Mouse (Mus musculus) fibroblast of lung, adult 2 months (primary cell): ENCODE results near the gene 2310039H08Rik.
A peak's percentile ranks its signal among the peaks of the same experiment; 100 is the strongest.

Experiments used
- DNase-seq: peaks from one replicate; pipeline ENCODE4 v3.0.0-alpha.2; 2011; ENCODE audit warnings: low read depth

Gene 2310039H08Rik

DNA sequence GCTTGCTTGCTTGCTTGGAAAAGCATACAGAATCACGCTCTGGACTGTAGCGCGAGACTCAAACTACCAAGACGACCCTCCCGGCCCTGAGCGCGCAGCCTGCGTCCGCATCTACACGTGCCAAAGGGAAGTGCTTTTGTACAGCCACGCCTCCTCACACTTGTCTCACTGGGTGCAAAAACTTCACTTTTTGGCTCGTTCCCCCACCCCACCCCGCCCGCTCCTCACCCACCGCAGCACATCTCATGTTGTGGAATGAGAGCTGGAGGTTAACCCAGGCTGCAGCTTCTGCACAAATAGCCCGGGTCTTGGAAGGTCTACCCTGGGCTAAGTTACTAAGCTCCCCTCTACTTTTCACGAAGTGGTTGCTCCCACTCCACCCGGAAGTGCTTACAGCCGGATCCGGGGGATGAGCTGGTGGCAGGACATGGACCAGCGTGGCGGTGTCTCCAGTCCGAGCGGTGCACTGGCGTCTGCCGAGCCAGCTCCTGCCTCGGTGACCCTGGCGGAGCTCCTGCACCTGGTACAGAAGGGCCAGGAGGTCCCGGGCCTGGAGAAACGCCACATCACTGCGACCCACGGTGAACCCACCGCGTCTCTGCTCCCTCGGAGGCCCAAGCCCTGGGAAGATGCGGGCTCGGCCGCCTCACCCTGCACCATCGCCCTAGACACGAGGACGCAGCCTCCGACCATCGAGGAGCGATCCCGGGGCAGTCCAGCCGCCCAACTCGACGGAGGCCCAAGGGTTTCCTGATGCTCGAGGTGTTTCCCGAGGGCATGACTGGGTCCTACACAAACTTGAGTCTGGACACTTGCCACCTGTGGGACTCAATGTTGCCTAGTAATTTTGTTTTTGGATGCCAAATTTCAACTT is at the start of gene 2310039H08Rik:
TSS of gene 2310039H08Rik (plus strand) at position 232 of the 874 bp plus-strand sequence.
- DNase-seq, result peak; percentile 65

DNA sequence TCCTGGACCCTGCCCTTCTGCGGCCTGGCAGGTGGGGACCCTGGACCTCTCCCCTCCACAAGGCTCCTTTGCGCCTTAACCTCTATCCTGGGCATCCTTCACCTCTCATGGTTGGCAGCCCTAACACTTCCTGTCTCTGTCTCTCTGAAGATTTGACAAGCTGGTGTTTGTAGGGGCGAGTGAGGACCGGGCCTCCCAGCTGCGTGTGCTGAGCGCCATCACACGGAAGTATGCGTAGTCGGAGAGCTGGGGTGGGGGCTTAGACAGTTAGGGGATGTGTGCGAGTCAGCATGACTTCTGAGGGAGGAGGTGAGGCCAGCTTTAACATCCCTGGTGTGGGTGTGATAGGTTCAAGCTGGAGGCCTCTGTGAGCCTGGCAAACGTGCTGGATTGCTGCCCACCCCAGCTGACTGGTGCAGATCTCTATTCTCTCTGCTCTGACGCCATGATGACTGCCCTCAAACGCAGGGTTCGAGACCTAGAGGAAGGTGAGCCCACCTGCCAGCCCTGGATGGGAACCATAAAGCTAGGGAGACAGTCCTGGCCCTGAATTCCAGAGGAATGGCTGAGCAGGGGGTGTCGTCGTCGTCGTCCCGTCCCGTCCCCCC is 47.9 kb upstream of the 2310039H08Rik start:
- no peak for DNase-seq

DNA sequence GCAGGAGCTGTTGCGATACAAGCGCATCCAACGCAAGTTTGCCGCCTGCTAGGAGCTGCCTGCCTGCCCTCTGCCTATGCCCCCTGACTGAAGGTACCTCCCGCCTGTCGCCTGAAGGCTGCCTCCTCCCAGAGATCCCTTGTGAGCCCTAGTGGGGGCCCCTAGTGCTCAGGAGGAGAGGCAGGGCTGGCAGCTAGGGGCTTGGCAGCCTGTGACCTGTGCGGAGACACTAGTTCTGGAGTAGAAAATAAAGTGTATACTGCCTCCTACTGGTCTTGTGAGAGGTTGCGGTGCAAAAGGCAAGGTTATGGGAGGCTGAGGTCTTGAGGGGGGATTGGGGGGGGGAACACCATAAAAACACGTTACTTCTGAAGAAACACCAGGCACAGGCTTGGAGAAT is 47.2 kb upstream of the 2310039H08Rik start:
- DNase-seq, result peak; percentile 10

DNA sequence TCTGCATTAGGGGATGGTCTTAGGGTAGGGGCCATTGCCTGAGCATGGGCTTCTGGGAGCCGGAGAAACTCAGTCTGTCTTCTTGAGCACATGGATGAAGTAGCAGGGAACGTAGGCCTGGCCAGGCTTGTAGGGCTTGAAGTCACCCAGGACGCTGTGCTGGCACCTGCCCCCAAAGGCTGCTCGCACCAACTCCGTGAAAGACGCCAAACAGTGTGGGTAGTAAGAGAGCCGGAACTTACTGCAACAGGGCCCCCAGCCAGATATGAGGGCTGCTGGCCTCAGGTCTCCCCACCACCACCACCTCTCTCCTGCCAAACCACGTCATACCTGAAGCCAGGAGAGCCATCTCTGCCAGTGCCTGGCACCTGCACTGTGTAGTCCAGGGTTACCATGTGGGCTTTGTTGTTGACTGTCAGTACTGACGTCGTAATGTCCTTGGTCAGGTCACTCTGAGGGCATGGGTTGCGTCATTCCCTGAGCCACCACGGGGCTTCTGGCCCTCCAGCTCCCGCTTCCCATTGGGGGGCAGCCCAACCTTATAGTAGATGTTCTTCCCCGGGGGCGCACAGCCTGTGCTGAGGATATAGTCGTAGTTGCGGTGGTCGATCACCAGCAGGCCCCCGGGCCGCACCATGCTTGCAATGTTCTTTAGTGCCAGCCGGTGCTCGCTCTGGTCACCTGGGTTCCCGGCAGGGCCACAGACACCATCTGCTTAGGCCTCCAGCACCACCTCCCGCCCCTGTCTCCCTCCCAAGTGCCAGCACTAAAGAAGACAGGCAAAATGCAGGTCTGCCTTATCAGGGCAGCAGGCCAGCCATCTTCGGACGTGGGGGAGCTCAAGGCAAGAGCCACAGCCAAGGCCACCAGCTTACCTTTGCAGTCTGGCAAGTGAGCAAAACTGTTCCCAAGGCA is 46.4 kb upstream of the 2310039H08Rik start:
- DNase-seq, result no peak

DNA sequence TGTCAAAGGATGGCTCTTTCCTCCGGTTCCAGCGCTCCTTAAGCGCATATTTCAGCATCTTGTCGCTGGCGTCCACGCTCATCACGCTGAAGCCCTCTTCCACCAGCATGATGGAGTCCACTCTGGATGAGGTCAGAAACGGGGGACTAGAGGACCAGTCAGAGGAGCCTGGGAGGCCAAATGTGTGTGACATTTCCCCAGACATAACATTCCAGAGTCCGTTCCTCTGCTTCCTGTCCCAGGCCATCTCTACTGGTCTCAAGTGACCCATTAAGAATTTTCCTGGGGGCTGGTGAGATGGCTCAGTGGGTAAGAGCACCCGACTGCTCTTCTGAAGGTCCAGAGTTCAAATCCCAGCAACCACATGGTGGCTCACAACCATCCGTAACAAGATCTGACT is 45.2 kb upstream of the 2310039H08Rik start:
- DNase-seq, result no peak

DNA sequence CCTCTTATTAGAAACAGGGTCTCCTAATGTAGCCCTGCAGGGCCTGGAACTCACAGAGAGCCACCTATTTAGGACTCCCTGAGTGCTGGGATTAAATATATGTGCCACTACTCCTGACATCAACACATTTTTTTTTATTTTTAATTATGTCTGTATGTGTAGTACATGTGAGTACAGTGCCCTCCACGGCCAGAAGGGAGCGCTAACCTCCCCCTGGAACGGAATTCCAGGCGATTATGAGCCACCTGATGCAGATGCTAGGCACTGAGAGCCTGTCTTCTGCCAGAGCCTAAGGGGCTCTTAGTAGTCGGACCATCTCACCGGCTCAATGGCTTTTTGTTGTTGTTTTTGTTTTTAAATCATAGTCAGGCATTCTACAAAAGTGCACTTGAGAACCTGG is 44.4 kb upstream of the 2310039H08Rik start:
- DNase-seq, result no peak

DNA sequence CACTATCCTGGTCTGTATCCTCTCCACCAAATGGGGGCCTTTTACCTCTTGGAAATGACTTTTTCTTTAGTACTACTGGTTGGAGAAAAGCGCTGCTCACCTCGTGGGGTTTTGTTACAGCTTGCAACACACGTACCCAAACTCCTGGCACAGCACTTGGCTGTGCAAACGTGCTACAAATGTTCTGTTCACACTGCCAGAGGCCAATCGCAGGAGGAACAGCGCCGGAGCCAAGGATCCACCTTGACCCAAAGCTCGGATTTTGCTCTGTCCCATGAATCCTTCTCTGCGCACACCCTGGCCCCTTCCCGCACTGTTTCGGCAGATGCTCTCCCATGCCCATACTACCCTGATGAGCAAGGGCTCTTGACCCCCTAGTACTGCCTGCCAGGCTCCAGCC is 43.9 kb upstream of the 2310039H08Rik start:
- DNase-seq, result no peak

DNA sequence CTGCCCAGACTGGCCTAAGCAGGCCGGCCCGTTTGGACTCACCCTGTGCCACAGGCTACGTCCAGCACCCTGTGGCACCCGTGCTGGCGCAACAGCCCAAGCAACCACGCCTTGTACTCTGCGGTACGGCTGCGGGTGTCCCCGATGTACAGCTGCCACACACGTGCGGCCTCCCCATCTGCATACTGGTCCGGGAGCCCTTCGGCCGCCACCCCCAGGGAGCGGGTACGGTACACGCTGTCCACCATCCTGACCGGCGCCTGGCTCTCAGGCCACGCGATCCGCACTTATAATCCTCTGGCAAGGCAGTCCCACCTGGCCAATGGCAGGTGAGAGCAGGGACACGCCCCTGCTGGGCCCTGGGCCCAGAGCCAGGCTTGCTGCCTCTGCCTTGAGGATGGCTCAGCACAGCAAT is 43.5 kb upstream of the 2310039H08Rik start, which contains the start of gene Gnmt:
TSS of gene Gnmt (minus strand) at position 265 of the 415 bp plus-strand sequence.
- DNase-seq, result no peak

DNA sequence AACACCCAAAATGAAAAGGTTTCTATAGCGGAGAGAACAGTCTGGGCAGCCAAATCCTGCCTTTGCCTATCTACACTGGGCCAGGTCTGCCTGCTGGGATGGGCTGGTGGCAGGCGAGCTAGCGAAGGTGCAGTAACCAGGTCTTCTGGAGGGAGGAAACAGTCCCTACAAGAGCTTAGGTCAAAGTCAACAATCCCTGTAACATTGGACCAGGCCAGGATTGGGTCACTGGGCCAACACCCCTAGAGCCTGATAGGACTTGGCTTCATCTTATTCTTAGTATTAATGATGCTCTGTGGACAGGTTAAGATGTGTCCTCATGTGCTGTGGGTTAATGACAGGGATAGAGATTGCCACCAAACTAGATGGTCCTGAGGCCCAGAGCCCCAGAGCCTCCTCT is 38.4 kb upstream of the 2310039H08Rik start:
- DNase-seq, result no peak

DNA sequence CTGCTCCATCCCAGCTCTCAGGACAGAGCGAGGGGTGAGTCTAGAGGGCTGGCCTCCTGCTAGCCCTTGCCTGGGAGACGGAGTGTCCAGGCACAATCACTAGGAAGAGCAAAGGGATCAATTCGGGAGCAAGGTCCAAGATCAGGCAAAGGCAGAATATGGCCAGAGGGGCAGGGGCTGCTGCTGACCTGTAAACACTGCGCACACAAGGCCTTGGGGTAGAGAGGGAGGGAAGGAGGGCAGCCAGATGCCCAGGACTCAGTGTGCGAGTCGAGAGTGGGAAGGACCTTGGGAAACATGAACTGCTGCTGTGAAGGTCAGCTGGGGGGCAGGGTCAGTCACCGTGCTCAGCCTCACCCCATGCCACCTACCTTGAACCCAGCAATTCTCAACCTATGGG is 37.1 kb upstream of the 2310039H08Rik start:
- no peak for DNase-seq

DNA sequence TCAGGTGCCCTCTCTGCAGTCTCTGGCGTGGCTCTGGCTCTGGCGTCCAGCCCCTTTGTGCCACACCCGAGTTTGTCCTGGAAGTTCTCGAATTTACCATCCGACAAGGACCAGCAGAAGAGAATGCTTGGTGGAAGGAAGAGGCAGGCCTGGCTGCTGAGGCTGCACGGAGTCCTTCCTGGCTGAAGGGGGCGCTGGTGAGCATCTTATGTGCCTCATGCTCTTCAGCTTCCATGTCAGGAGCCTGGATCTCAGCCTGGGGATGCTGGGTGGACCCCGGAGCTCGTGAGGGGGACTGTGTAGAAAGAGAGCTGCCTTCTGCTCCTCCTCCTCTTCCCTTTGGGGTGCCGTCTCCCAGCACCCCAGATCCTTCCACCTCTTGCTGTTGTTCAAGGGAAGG is 36.3 kb upstream of the 2310039H08Rik start:
- DNase-seq, result no peak

DNA sequence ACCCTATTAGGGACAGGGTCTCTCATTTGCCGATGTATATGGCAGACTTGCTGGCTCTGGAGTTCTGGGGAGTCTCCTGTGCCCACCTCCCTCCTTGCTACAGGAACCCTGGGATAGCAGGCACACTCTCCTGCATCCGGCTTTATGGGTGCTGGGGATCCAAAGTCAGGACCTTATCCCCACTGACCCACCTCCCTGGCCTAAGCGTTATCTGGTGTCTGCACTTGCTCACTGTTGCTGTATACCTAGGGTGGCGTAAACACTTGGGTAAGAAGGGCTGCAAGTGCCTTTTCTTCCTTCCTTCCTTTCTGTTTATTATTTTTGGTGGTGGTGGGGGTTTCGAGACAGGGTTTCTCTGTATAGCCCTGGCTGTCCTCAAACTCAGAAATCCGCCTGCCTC is 31.1 kb upstream of the 2310039H08Rik start:
- no peak for DNase-seq

DNA sequence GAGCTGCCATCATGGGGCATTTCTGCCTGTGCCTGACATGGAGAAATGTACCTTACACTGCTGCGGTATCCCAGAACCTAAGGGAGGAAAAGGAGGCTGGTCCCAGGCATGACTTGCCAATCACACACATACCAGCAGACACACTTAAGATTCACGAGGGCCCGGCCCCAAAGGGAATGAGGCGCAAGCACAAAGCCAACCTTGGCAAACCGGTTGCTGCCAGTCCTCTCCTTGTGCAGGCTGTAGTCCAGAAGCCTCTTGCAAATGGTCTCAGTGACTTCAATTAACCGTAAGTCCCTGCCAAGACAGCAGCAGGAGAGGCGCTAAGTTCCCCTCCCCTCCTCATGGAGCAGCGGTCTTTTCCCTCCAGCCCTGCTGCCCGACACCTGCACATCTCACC is 29.4 kb upstream of the 2310039H08Rik start:
- DNase-seq, result no peak

DNA sequence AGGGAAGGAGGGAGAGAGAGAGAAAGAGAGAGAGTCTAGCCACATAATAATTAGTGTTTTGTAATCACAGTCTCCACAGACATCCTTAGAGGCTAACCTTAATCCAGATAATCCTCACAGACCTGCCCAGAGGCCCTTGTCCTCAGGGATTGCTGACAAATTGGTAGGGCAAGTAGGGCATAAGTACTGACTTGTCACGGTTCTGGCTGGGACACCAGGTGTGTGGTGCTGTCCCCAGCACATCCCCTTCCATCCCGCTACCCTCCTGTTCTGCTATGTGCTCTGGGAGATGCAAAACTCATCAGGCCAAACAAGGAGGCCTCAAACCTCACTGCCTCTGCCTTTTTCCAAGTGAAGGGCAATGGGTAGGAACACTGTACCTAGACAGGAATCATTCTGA is 26.9 kb upstream of the 2310039H08Rik start:
- no peak for DNase-seq

DNA sequence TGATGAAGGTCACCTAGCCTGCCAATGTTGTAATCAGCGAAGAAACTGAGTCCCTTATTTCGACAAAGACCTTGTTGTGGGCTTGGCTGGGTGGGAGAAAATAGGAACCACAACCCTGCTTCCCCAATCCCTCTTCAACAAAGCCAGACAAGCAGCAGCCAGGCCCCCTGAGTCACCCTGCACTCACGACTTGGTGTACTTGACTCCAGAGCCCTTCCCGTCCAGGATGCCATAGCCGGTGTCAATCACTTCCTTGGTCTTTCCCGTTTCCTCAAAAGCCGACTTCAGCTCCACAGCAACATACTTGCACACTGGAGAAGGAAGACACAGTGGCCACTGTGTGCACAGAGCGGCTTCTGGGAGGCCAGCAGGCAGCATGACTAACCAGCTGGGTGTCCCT is 25.2 kb upstream of the 2310039H08Rik start:
- no peak for DNase-seq

DNA sequence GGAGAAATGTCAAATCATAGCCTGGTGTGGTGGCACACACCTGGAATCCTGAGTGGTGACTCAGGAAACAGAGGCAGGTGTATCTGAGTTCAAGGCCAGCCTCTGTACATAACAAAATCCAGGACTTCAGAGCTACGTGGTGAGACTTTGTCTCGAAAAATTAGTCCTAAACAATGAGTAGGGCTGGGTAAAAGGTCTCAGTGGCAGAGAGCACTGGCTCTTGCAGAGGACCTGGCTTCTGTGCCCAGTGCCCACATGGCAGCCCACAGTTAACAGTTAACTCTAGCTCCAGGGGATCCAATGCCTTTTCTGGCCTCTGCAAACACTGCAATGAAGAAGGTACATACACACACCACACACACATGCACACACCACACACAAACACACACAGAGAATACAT is 24.6 kb upstream of the 2310039H08Rik start:
- DNase-seq, result no peak

DNA sequence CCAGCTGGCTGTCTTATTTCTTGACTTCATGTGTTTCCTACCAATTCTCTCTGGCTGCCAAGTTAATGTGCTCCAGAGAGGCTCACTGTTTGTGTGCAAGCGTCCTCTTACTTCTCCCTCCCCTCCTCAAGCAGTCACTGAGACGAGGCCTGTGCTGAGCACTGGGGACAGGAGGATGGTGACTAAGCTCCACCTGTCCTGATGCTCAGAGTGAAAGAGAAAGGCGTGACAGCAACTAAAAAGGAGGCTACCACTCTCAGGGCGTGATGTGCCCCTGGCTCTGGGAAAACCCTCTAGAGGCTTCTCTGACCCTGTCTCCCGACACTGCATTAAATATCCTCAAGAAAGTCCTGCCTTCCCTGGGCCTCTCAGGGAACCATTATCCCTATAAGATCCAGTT is 23.2 kb upstream of the 2310039H08Rik start:
- DNase-seq, result no peak

DNA sequence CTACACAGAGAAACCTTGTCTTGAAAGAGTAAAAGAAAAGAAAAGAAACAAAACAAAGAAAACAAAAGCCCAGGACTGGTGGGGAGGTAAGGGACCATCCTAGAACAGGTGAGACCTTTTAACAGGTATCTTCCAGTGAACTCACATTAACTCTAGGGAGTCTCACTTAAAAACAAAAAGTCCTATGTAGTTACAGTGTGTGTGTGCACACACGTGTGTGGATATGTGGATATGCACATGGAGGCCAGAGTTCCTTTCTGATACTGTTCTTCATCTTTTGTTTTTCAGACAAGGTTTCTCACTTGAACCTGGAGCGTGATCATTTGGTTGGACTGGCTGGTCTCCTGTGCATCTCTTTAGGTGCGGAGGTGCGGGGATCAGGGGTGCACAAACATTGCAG is 21.9 kb upstream of the 2310039H08Rik start:
- no peak for DNase-seq

DNA sequence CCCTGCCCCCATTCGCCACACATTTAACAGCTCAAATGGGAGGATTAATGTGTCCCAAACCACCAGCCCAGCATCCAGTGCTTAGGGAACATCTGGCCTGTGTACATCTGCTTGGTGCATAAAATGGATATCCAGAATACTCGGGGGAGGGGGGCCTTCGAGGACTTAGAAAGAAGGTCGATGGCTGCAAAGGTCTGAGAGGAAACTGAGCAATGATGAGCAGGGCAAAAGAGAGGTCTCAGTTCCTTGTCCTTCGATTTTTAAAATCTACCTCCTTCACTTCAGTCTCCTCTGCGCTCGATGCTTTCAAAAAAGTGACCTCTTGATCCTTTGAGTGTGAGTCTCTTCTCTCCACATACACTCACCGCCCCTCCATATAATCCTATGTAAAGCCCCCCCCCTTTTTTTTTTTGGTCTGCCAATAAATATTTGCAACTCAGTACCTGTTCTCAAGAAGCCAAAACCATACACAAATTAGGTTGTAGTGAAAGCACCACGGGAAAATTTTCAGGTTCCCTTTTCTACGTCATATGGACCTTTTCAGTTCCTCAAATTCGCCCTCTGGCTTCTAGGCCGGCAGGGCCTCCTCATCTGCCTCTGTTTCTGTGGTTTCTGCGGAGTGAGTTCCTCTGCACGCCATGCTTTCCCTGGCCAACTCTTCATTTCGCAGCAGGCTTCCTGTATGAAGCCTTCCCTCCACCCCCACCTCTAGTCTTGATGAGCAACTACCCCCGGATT is 21.2 kb upstream of the 2310039H08Rik start:
- DNase-seq, result peak; percentile 40

DNA sequence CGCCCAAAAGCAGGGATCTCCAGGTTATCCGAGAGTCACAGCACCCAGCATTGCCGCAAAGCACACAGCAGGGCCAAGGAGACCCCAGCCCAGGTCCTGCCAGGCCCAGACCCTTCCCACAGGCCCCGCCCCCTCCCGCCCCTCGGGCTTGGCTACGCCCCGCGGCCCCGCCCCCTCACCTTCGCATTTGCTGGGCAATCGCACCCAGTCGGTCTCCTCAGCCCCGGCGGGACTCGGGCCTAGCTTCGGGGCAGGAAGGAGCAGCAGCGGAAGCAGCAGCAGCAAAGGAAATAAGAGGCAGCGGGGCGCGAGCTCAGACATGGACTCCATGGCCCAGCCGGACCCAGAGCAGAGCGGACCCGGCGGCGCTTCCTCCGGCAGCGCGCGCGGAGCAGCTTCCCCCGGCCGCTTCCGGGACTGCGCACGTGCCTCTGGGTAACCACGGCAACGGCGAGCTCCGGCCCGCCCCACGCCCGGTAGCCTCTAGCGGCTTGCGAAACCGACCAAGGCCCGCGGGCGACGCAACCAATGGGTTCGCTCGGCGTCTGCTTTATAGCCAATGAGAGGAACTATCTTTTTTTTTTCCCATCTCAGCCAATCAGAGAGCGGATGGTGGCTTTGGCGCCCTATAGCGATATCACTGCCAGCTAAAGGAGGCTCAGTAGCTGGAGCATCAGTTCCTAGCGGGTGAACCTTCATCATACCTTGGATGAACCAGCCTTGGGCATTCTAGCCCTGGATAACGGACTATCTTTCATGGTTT is 20.5 kb upstream of the 2310039H08Rik start, which contains the start of gene Cnpy3:
TSS of gene Cnpy3 (minus strand) at position 421 of the 763 bp plus-strand sequence.
- peak; percentile 95 for DNase-seq

DNA sequence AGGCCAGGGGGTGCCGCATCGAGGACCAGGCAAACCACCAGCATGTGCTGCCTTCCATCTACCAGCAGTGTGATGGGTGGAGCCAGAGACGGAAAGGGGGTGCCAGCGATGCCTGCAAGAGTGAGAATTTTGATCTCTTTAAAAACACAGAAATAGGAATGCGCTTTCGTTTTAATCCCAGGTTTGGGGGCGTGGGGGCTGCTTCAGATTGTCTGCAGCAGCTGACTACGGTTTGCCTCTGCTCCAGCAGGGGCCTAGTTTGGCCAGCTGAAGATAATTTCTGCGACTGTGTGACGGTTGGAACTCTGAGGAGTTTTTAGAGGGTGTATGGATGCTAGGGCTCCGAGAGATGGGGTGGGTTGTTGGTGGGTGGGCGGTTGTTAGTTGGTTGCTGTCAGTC is 13.7 kb upstream of the 2310039H08Rik start:
- DNase-seq, result no peak
